Mouse (Mus musculus) lung, postnatal 4 days (tissue): ENCODE measurements around the gene Hoxb8.

Experiments
- DNase-seq, 2 experiments: peaks; one replicate each; pipeline ENCODE4 v3.0.0; 2021

The Hoxb8 gene

DNA sequence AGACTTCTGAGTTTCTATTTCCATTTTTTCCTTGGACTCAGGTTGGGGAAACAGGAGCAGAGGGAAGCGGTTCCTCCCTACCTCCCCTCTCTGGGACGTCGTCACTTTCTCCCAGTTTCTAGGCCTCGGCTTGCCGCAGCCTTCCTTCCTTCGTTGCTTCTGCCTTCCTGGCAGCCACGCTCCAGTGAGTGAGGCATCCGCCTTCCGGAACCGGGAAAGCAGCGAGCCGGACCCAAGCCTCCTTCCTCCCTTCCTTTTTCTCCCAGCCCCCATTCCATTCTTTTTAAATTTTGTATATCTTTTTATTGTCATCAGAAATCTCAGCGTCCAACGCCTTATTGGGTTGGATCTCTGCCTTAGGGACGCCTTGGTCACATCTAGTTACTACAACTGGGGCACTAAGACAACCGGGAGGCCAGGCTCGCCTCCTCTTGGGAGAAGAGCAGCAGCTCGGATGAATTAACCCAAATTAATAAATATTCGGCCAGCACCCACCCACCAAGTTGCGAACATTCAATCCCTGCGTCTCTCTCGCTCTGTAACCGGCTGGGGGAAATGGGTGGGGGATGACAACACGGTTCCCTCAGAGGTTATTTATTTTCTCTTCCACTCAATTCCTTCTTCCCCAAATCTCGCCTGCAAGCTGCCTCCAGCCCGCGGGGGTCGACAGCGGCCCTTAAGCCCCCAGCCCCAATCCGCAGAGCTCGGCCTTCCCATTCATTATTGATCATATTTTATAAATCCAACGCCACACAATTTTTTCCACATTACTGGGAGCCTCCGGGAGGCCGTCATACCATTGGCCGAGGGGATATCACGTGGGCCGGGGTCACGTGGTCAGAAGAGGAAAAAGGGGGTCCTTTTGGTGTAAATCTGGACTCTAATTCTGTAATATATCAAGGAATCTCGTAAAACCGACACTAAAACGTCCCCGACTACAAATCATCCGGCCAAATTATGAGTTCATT lies 4.3 kb downstream of the Hoxb8 start, which contains the start of gene Hoxb7:
Gene Hoxb7, plus strand, starts transcription at position 853 of the 968 bp plus-strand sequence.
- peak; percentile 47 to 62 for DNase-seq

DNA sequence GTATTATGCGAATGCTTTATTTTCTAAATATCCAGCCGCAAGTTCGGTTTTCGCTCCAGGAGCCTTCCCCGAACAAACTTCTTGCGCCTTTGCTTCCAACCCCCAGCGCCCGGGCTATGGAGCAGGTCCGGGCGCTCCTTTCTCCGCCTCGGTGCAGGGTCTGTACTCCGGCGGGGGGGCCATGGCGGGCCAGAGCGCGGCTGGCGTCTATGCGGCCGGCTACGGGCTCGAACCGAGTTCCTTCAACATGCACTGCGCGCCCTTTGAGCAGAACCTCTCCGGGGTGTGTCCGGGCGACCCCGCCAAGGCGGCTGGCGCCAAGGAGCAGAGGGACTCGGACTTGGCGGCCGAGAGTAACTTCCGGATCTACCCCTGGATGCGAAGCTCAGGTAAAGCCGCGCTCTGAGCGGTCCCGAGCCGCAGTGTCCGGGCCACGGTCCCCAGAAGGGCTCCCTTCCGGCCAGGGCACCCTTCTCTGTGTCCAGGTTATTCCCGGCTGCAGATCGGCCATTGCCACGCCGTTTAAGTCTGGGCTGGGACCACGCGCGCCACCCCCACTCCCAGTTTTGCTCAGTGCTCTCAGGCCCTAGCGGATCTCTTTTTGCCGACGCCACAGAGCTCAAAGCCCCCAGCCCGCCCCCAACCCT lies 5.2 kb downstream of the Hoxb8 start:
- no peak for DNase-seq

DNA sequence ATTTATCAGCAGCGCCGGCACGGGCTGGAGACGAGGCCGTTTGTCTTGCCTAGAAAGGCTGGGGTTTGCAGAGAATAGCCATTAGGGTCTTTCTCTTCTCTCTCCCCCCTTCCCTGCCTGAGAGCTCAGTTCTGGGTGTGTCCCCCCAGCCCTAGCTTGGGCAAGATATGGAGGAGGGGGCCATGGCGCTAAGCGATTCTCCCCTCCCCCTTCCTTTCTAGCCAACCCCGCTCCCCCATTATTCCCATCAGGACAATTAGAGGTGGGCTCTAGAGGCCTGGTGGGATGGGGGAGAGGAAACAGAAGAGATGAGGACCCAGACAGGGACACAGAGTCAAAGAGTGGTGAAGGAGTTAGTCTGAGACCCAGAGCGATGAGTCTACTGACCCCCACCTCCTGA lies 5.7 kb downstream of the Hoxb8 start:
- DNase-seq = no peak

DNA sequence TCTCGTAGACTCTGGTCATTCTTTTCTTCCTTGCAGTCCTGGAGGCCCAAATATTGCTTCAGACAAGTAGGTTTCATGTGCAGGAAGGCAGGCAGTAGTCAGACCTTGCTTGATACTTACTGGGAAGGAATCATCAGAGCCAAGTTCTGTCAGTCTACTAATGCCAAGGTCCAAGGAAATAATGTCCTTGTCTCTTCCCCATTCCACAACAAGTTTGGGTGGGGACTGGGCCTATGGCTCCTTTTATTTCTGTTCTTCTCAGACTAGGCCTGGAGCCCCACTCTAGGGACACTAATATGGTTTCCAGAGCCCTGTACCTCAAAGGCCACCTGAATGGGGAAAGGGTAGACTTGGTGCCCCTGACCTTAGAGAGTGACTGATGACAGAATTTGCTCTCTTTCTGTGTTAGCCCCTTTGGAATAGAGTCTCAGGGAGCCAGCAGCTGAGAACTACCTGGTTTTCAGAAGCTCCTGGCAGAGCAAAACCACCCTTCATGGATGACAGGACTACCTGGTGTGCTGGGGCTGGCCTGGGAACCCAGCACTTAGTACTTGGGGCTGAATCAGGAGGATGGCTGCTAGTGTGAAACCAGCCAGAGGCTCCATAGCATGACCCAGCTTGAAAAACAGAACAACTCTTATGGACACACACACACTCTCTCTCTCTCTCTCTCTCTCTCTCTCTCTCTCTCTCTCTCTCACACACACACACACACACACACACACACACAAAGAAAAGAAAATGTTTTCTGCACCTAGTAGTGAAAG lies 6.9 kb downstream of the Hoxb8 start:
- no peak for DNase-seq

DNA sequence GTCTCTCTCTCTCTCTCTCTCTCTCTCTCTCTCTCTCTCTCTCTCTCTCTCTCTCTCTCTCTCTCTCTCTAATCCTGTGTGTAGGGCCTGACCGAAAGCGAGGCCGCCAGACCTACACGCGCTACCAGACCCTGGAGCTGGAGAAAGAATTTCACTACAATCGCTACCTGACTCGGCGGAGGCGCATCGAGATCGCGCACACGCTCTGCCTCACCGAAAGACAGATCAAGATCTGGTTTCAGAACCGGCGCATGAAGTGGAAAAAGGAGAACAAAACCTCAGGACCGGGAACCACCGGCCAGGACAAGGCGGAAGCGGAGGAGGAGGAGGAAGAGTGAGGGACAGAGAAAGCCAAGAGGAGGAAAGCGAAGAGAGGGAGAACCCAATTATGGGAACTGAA lies 7.6 kb downstream of the Hoxb8 start:
- no peak for DNase-seq

DNA sequence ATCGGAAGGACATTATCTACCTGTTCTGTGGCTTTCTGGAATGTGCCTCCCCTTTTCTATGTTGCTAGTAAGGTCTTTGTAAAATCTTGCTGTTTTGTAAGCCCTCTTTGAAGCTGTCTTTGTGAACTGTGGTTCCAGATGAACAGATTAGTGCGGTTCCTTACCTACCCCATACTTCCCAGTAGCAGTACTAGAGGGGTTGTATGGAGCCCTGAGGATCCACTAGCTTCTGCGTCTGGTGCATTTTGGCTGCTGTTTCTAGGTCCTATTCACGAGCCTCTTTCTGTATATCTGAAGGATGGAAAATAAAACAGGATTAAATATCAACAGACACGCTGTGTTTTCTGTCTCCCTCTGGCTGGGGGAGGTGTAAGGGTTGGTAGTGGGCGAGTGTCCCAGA lies 8.1 kb downstream of the Hoxb8 start:
- no peak for DNase-seq

DNA sequence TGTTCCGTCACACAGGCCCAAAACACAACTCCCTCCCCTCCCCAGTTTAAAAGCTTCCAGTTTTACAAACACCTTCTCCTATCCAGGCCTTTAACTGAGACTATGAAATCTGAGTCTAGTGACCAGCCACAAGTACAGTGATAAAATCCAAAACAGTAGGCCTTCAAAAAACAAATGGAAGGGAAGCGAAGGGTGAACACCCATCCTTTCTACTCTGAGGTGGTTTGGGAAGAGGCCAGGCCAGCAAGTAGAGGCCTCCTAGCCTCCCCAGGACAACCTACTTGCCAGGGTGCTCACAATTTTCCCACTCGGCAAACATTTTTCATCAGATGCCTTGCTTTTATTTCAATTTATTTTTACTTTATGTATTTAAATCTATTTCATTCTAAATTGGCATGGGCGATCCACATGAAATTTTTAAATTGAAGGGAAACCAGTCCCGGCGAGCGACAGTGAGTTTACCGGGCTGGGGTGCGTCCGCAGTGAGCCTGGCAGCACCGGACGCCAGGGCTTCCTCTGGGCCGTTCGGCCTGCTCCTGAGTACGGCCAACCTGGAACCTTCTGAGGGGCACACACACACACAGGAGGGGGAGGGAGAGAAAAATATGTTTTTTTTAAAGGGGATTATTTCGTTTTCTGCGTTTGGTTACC lies 9.1 kb downstream of the Hoxb8 start:
- DNase-seq = no peak

DNA sequence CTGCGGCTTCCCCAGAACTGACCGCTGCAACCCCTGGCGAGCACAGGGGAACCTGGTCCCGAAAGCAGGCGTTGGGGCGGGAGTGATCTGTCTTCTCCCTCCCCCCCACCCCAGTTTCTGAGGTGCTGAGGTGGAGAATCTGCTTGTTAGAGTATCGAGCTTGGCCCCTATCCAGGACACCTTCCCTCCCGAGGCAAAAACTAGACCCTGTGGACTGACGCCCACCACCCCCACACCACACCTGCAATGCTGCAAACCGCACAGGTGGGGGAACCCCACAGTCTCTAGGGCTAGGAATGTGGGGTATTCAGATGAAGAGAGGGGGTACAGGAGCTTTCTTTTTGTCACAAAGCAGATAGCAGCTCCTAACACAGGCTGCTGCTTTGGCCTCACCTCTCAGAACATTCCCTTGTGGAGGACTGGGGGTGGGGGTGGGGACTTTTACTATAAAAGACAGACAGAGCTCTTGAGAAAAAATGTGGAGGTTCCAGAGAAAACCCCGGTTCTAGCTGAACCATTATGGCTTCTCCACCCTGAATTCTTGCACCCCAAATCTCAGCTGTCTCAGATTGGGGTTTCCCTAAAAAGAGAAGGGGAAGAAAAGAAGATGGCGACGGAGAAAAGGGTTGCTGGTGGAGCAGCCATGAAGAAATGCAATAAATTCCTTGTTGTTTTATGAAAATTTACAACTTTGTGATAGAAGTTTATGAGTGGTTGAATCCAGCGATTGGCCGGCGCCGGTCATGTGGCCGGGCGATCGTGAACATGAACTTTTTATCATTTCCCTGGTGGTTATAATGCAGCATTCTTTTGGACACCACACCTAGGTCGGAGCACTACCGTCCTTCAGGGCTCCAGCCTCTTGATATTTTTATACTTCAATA lies 10.2 kb downstream of the Hoxb8 start, which contains the start of gene Hoxb6:
Gene Hoxb6, plus strand, starts transcription at position 796 of the 884 bp plus-strand sequence.
- no peak for DNase-seq

DNA sequence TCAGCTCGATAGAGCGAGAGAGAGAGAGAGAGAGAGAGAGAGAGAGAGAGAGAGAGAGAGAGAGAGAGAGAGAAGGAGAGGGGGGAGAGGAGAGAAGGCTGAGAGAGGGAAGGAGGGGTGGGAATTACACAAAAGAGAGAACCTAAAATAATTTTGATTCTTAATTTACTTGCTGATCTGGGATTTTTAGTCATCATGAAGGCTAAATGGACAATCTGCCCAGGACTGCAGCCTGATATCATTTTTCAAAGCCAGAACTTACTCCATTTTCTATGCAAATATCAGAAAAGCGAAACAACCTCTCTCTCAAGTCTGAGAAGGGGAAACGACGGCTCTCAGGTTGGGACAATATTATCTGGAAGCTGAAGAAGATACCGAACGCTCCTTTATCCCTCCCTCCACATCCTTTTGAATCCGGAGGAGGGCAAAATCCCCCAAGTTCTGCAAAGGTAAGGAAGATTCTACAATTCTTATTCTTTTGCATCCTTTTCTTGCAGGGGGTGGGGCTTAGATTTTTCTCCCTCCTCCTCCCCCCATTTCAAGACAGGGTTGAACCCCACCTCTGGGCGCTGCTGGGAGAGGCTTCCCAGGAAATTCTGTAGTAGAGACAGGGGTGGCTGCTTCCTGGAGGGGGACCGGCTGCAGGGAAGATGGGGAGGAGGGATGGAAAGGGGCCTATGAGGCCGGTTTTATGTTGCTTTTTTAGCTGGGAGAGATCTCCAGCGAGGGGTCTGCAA lies 11.0 kb downstream of the Hoxb8 start:
- DNase-seq = no peak

DNA sequence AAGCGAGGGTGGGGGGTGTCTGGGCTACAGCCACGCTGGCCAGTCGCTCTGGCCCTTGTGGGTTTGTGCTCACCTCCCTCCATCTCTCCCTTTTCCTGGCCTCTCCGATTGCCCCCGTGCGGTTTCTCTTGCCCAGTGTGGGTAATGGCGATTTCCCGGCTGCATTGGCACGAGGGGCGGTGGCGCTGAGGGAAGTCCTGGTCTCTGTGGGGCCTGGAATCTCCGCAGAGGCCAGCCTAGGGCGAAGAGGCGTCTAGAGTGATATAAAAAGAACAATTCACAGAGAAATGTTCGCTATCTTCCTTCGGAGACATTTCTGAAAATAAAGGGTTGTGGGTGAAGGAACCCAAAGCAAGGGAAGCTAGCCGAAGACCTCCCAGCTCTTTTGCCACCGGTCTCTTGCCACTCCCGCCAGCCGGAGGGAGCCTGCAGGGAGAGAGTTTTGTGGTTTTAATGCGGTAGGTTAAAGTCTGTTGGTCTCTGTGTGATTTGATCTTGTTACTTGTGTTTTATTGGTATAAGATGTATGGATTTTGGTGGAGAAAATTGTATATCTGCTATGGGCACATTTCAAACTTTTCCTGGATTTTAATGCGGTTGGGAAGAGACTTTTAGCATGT lies 11.7 kb downstream of the Hoxb8 start:
- DNase-seq = no peak

DNA sequence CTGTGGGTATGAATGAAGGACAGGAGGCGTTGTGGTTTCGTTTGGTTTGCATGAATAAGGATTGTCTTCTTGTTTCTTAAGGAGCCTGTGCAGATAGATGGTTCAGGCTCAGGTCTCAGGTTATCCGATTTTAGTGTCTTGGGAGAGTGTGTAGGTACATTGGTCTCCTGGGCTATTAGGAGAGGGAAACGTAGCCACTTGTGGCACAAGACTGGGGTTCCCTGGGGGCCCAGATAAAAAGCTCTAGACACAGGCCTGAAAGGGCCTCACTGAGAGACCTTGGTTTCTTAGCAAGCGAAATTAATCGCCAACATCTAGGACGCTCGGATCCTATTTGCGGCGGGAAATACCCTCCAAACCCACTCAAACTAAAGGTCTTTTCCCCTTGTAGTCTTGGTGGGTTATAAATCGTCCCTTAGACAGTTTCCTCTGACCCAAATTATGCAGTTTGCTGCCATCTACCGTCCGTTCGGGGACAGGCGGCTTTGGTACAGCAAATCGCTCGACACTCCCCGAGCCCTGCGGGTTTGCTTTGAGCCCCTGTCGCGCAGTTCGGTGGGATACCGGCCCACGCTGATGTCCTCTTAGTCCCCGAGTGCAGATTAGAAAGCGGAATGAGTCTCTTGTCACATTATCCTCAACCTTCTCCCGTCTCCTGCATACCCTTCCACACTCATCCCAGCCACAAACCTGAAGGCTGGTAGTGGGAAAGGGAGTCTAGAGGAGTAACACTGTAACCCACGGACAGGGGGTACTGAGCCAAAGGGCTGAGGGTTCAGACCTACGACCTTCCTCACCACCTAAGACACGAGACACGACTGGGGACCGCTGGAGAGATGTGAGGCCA lies 12.8 kb downstream of the Hoxb8 start:
- peak; percentile 78 to 86 for DNase-seq

DNA sequence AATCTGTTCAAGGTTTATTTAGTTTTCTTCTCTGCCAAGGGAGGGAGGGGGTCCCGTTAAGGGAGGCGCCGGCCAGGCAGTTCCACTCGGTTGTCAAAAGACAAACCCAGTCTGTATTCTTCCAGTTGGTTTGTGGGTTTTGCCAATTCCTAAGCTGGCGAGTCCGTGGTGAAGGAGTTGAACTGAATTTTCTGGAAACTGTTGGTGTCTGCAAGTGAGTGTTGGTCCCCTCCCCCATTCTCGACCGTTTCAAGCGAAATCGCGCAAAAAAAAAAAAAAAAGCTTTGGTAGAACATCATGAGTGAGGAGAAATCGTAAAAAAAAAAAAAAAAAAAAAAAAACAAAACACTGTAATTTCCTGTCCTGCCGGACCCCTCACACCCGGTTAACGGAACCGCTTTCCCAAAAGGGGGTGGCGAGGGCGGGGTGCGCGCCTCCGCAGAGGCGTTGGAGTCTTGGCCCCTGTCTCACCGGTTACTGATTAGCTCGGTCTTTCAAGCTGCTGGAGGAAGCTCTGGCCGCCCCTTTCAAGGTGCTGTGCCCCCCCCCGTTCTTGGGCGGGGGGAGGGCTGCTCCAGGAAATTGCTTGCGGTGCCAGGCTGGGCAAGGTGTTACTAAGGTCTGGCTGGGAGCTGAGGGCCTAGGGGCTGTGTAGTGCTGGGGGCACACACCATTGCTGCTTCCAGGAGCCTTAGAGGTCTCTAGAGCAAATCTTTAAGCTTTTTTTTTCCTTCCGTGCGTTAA lies 13.6 kb downstream of the Hoxb8 start:
- DNase-seq = no peak

DNA sequence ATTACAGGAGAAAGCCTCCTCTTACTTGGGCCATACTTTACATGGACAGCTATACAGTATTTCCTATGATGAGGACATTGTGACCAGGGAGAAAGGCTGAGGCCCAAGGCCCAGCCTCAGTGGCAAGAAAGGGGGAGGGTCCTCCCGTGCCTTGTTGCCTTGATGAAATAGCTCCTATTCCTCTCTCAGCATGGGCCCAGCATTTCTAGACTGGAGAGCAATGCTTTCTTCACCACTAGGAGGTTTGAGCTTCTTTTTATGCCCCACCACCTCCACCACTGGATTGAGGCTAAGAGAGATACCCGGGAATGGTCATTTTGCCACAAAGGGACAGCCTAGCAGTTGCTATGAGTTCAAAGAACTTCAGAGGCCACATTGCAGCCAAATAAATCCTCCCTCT lies 15.3 kb downstream of the Hoxb8 start:
- no peak for DNase-seq

DNA sequence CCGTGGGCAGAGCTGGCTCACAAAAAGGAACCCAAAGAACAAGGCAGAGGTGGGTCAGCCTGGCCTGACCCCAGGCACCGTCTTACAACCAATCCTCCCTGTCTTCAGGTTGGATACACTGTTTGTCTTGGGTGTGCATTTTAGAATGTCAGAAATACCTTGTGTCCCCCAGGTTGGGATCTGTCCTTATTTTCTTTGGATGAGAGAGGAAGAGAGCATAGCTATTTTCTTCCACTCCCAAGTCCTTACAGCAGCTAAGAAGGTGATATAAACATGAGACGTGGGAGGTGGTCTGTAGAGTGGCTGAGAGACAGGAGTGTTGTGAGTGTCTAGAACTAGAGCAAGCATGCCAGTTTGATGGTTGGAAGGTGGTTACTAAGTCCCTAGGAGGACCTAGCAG lies 15.7 kb downstream of the Hoxb8 start:
- DNase-seq = no peak

DNA sequence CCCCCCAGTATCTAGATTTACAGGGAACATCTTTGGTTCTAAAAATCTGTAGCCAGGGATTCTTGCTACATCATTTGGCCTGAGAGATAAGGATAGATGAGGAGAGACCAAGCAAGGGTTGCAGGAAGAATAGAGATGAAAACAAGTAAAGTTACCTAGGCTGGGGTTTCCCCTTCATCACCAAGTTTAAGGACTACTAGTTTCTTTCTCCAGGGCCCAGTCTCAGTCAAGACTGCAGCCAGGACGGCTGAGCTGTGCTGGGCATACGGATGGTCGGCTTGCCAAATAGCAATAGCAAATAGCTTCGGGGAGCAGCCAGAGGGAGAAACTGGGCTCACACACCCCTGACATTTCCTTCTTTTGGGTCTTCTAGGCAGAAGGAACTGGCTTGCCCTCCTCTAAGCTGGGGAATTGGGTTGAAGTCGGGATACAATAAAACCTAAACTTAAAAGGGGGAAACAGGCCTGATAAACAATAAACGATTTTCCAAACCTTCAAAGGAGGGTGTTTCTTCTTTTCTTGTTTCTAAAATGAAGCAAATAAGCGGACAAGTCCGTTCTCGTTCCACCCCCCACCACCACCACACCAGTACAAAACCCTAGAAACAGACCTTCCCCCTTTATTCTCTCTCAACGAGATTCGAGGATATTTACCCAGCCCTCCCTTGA lies 16.4 kb downstream of the Hoxb8 start:
- DNase-seq = no peak

DNA sequence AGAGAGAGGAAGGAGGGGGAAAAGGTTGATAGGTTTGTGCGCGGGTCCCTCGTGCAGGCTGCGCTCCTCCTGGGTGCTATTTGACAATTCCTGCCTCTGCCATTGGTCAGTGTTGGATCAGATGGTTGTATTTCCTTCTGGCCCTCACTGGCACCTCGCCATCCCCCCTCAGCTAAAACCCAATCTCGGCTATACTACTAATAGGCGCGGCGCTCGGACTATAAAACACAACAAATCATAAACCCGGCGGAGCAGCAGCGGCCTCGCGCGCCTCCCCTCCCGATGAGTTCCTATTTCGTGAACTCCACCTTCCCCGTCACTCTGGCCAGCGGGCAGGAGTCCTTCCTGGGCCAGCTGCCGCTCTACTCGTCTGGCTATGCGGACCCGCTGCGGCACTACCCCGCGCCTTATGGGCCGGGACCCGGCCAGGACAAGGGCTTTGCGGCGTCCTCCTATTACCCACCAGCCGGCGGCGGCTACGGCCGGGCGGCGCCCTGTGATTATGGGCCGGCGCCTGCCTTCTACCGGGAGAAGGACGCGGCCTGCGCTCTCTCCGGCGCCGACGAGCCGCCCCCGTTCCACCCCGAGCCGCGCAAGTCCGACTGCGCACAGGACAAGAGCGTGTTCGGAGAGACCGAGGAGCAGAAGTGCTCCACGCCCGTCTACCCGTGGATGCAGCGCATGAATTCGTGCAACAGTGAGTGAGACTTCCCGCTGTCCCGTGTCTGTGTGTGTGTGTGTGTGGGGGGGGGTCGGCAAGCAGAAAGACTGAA lies 17.4 kb downstream of the Hoxb8 start:
- DNase-seq = peak; percentile 68 to 83

DNA sequence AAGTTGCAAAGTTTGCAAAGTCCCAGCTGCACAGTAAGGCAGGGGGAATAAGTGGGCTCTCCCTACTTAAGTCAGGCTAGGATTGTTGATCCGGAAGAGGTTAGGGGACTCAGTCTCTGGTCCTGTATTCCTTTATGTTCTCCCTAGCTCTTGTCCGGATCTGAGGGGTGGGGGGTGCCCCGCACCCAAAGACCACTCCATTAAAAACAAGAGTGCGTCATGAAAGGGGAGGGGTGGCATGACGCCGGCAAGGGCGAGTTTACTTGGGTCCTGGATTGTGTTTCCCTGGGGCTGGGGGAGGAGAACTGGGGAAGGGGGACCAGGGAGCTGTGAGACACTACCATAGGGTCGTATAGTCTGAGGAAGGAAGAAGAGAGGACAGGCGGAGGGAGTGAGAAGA lies 18.1 kb downstream of the Hoxb8 start:
- DNase-seq = no peak
